28 mouse cellular contexts compared by ENCODE assay signal in genomic region chr19:38430475-38430874, GRCm38 (mm10). TPM values are rescaled to one million over a fixed set of nuclear protein-coding genes. Genes with fewer than 3 reads are reported as not detected.
DNase-seq lines count a peak whose midpoint lies in the region; ATAC-seq lines count a peak whose summit lies in the region.
"Had no signal": no experiment of that assay in that cellular context is flagged by ENCODE, and none has a peak within 500 bp of the region (broad histone marks: within the 10 kb centered on the region; RNA-seq: fewer than 3 reads in every experiment).

No protein-coding gene starts in this region.

- no peak overlapping the region for H3K4me3 ChIP-seq in embryonic facial prominence, embryonic 14.5 days (ENCODE audit: low read depth, low read length)
- no peak overlapping the region for H3K4me3 ChIP-seq in embryonic facial prominence, embryonic 10.5 days
- H3K4me3 ChIP-seq in hindbrain, embryonic 14.5 days (replicated peaks; ENCODE audit: low read length), result no peak overlapping the region
- H3K4me3 ChIP-seq: embryonic facial prominence, embryonic 12.5 days; erythroblast, embryonic 14.5 days; heart, embryonic 12.5 days; heart, embryonic 15.5 days; hindbrain, embryonic 15.5 days had no signal

- 71% methylated on average over 8 of the region's 8 CpGs for WGBS in embryonic facial prominence, embryonic 14.5 days
- WGBS in embryonic facial prominence, embryonic 10.5 days, result 85% methylated on average over 8 of the region's 8 CpGs
- 86% methylated on average over 8 of the region's 8 CpGs for WGBS in hindbrain, embryonic 14.5 days

- H3K27me3 ChIP-seq in embryonic facial prominence, embryonic 14.5 days (replicated peaks; ENCODE audit: control insufficient read depth, insufficient read depth, low read length), result no peaks in the 10 kb centered on the region
- H3K27me3 ChIP-seq in embryonic facial prominence, embryonic 10.5 days (replicated peaks; ENCODE audit: low read depth, poor library complexity, severe bottlenecking), result no peaks in the 10 kb centered on the region
- H3K27me3 ChIP-seq in hindbrain, embryonic 14.5 days (ENCODE audit: control insufficient read depth, insufficient read depth, low read length), result no peaks in the 10 kb centered on the region
- H3K27me3 ChIP-seq: embryonic facial prominence, embryonic 12.5 days; heart, embryonic 12.5 days; heart, embryonic 15.5 days; hindbrain, embryonic 15.5 days had no signal

- H3K36me3 ChIP-seq in embryonic facial prominence, embryonic 14.5 days (ENCODE audit: control insufficient read depth, insufficient read depth, low read length), result no peaks in the 10 kb centered on the region
- H3K36me3 ChIP-seq in embryonic facial prominence, embryonic 10.5 days (replicated peaks), result no peaks in the 10 kb centered on the region
- H3K36me3 ChIP-seq in hindbrain, embryonic 14.5 days (replicated peaks; ENCODE audit: control insufficient read depth, insufficient read depth), result no peaks in the 10 kb centered on the region
- H3K36me3 ChIP-seq: embryonic facial prominence, embryonic 12.5 days; G1E; heart, embryonic 12.5 days; heart, embryonic 15.5 days; hindbrain, embryonic 15.5 days had no signal

- no peak overlapping the region for H3K9ac ChIP-seq in embryonic facial prominence, embryonic 14.5 days (ENCODE audit: low read depth, low read length)
- H3K9ac ChIP-seq in hindbrain, embryonic 14.5 days, result no peak overlapping the region
- H3K9ac ChIP-seq: embryonic facial prominence, embryonic 12.5 days; forebrain, postnatal 0 days; heart, embryonic 12.5 days; heart, embryonic 15.5 days; hindbrain, embryonic 15.5 days had no signal

- no peaks in the 10 kb centered on the region for H3K4me1 ChIP-seq in embryonic facial prominence, embryonic 14.5 days (ENCODE audit: control insufficient read depth, insufficient read depth, low read length)
- H3K4me1 ChIP-seq in embryonic facial prominence, embryonic 10.5 days, result no peaks in the 10 kb centered on the region
- H3K4me1 ChIP-seq in hindbrain, embryonic 14.5 days (replicated peaks; ENCODE audit: control insufficient read depth, insufficient read depth, low read length), result no peaks in the 10 kb centered on the region
- H3K4me1 ChIP-seq: embryonic facial prominence, embryonic 12.5 days; hindbrain, embryonic 15.5 days had no signal

- no peak overlapping the region for H3K4me2 ChIP-seq in embryonic facial prominence, embryonic 14.5 days (ENCODE audit: low read depth, low read length)
- H3K4me2 ChIP-seq in hindbrain, embryonic 14.5 days (replicated peaks), result no peak overlapping the region
- H3K4me2 ChIP-seq: embryonic facial prominence, embryonic 12.5 days; heart, embryonic 12.5 days; heart, embryonic 15.5 days; hindbrain, embryonic 15.5 days had no signal

- DNase-seq in embryonic facial prominence, embryonic 14.5 days (ENCODE audit: low spot score), result peak; percentile 17
- no peak for DNase-seq in embryonic facial prominence, embryonic 10.5 days (ENCODE audit: low spot score)
- DNase-seq in 3134 (ENCODE audit: extremely low read depth, insufficient read length, low spot score), result peak; percentile 16
- peak; percentile 89 for DNase-seq in Muller cell, postnatal 12 days (ENCODE audit: inconsistent ontology term)
- peak; percentile 77 for DNase-seq in fibroblast of lung, adult 2 months (ENCODE audit: low read depth)
- DNase-seq in hindbrain, embryonic 14.5 days (ENCODE audit: low spot score), result no peak
- no peak for DNase-seq in lung, postnatal 36 days
- DNase-seq: adrenal gland, postnatal 10 days; adrenal gland, postnatal 36 days; cerebellum, adult 18-20 months; cerebellum, adult 9-10 months; cerebellum, postnatal 14 days; forebrain, postnatal 0 days; gastrocnemius, postnatal 25 days; heart, postnatal 10 days; heart, postnatal 36 days; kidney, adult 2 months had no signal

- no peaks in the 10 kb centered on the region for H3K9me3 ChIP-seq in embryonic facial prominence, embryonic 14.5 days (ENCODE audit: control insufficient read depth, low read length)
- no peaks in the 10 kb centered on the region for H3K9me3 ChIP-seq in embryonic facial prominence, embryonic 10.5 days
- no peaks in the 10 kb centered on the region for H3K9me3 ChIP-seq in hindbrain, embryonic 14.5 days (ENCODE audit: control insufficient read depth, low read length)
- H3K9me3 ChIP-seq: embryonic facial prominence, embryonic 12.5 days; G1E; heart, embryonic 12.5 days; heart, embryonic 15.5 days; hindbrain, embryonic 15.5 days had no signal

- ATAC-seq in embryonic facial prominence, embryonic 14.5 days (ENCODE audit: low read depth), result no peak
- ATAC-seq in hindbrain, embryonic 14.5 days (ENCODE audit: low FRiP score), result no peak
- ATAC-seq in CD4-positive, CD25-positive, alpha-beta regulatory T cell, adult 4 months, result no peak
- ATAC-seq: activated CD4-positive, CD25-positive, alpha-beta regulatory T cell, adult 4 months; forebrain, embryonic 14.5 days; forebrain, postnatal 0 days; intestine, postnatal 0 days had no signal

- no peak overlapping the region for H3K27ac ChIP-seq in embryonic facial prominence, embryonic 14.5 days (replicated peaks; ENCODE audit: low read depth, low read length)
- H3K27ac ChIP-seq in embryonic facial prominence, embryonic 10.5 days (replicated peaks), result no peak overlapping the region
- no peak overlapping the region for H3K27ac ChIP-seq in hindbrain, embryonic 14.5 days
- H3K27ac ChIP-seq: embryonic facial prominence, embryonic 12.5 days; heart, embryonic 15.5 days; hindbrain, embryonic 15.5 days had no signal

RNA-seq across cellular contexts. Expression of gene Slc35g1, which starts 34.7 kb away (rescaled TPM):
- 2.3 and 3.4 TPM in 2 replicates for polyA plus RNA-seq in embryonic facial prominence, embryonic 14.5 days (2014; fragmentation: Nextera tagmentation; extraction: Ambion mirVana)
- 5.0 and 6.1 TPM in 2 replicates for polyA plus RNA-seq in embryonic facial prominence, embryonic 10.5 days (2016; fragmentation: Nextera tagmentation; extraction: Ambion mirVana)
- 1.1 and 1.2 TPM in 2 replicates for polyA plus RNA-seq in hindbrain, embryonic 14.5 days (2014; fragmentation: Nextera tagmentation; extraction: Ambion mirVana)
- polyA plus RNA-seq in CD4-positive, CD25-positive, alpha-beta regulatory T cell, adult 4 months (2017; shearing (Covaris generic)), result 1 to 10 TPM; 4.7 to 6.2 TPM

RNA-seq across cellular contexts. Expression of gene Plce1, which starts 50.4 kb away (rescaled TPM):
- polyA plus RNA-seq in embryonic facial prominence, embryonic 14.5 days (2014; fragmentation: Nextera tagmentation; extraction: Ambion mirVana), result 8.9 and 10.8 TPM in 2 replicates
- 2.3 and 2.7 TPM in 2 replicates for polyA plus RNA-seq in embryonic facial prominence, embryonic 10.5 days (2016; fragmentation: Nextera tagmentation; extraction: Ambion mirVana)
- polyA plus RNA-seq in hindbrain, embryonic 14.5 days (2014; fragmentation: Nextera tagmentation; extraction: Ambion mirVana), result 4.3 and 4.7 TPM in 2 replicates
- polyA plus RNA-seq in CD4-positive, CD25-positive, alpha-beta regulatory T cell, adult 4 months (2017; shearing (Covaris generic)), result under 1 TPM; 0.09 to 0.20 TPM
- polyA plus RNA-seq: C2C12; erythroblast, embryonic 14.5 days; G1E had no signal

Comparison
In these comparisons a context has a peak if more than half of its experiments do, and no peak if none do; other contexts are left out.
1. DNase-seq: peak in embryonic facial prominence, embryonic 14.5 days (single experiment), 3134 (single experiment), Muller cell, postnatal 12 days (single experiment) and fibroblast of lung, adult 2 months (single experiment); none in embryonic facial prominence, embryonic 10.5 days (single experiment), hindbrain, embryonic 14.5 days (single experiment) and lung, postnatal 36 days (single experiment).